Mouse (Mus musculus) lung, postnatal 0 days (tissue): ENCODE measurements at regions not wholly inside any gene's neighbourhood (a gene's known extent, or its start where the extent isn't known, plus 50 kb on each side); places are given as distances from the start of the nearest gene placed in this dataset.

ENCODE experiments used
- CTCF ChIP-seq: IDR thresholded peaks from 2 replicates; pipeline ENCODE4 v1.5.1; 2016; ENCODE audit warnings: antibody characterized with exemption, mild to moderate bottlenecking
- EP300 ChIP-seq: IDR thresholded peaks from 2 replicates; pipeline ENCODE4 v1.6.1; 2016; ENCODE audit warnings: antibody characterized with exemption, mild to moderate bottlenecking, control low read depth

GRCm38 (mm10) chr5:75266871-75267270 lies 114.8 kb downstream of the Pdgfra start:
- no peak for TF ChIP-seq CTCF
- no peak for TF ChIP-seq EP300
